Mouse (Mus musculus): ENCODE data around the gene Olfr1168.
"Not testable (repeated sequence)": the region's sequence is repeated elsewhere in the genome, so short reads cannot be mapped to it uniquely, and the experiment has no call there.

The Olfr1168 gene

GRCm38 (mm10) chr2:88181580-88181979 is at the start of gene Olfr1168:
Gene Olfr1168 (plus strand): TSS chr2:88181880.
- in situ Hi-C loops (cut with MboI; ENCODE audit: low pct_unique_long_range_greater_than_20kb in 1 of 2, low sequenced_read_pairs in 2 of 2, unreplicated experiment in 1 of 2), result no loop called here

- in situ Hi-C loops (cut with MboI; ENCODE audit: low pct_unique_long_range_greater_than_20kb in 1 of 2, low sequenced_read_pairs in 2 of 2, unreplicated experiment in 1 of 2), result not testable (repeated sequence)
Observed at GRCm38 (mm10) chr2:88155093-88155492, 26.6 kb upstream of the Olfr1168 start, which contains the start of gene Olfr1167. Gene Olfr1167 (minus strand): TSS chr2:88155193.

DNA sequence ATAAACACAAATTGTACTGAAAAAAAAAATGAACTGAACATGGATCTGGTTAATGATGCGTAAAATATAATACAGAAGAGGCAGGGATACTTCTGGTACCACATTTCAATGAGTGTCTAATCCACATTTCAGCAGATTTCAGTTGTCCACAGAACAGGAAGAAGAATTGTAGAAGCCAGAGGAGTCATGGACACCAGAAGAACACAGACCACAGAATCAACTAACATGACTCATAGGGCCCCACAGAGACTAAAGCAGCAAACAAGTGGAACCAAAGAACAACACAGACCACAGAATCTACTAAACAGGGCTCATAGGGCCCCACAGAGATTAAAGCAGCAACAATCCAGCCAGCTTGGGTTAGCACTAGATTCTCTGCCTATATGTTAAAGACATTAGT is 39.1 kb downstream of the Olfr1168 start:
- in situ Hi-C loops (cut with MboI; ENCODE audit: low pct_unique_long_range_greater_than_20kb in 1 of 2, low sequenced_read_pairs in 2 of 2, unreplicated experiment in 1 of 2), result no loop called here

DNA sequence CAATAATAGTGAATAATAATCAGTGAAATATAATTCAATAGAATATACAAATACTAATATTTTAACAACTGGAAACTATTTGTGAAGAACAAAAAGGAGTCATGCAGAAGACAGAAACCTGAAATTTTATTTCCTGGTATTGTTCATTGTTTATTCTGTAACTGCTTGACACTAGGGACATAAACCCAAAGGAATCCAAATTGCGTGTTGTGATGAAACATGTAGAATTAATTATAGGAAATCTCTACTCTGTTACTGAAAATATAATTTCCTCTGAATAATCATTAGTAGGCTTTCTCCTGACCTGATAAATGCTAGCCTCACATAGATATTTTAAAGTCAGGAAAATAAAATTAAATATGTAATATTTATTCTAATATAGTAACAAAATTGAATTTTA is 46.6 kb downstream of the Olfr1168 start, which contains the start of gene Olfr1170:
TSS of gene Olfr1170 (minus strand) at position 101 of the 400 bp plus-strand sequence.
- in situ Hi-C loops (cut with MboI; ENCODE audit: low pct_unique_long_range_greater_than_20kb in 1 of 2, low sequenced_read_pairs in 2 of 2, unreplicated experiment in 1 of 2), result no loop called here
